Mouse (Mus musculus): ENCODE data around the gene Fermt1.

Fermt1 gene

GRCm38 (mm10) chr2:132879261-132880044 lies 66.3 kb downstream of the Fermt1 start:
- ChIA-PET CTCF (interaction anchor here in 3 of 4 experiments (0.6 to 2.8 kb wide), 6 partner anchors 24 to 1337 kb away, joined by 3 to 21 read pairs (median 6); partner anchors contain the start of gene Crls1 (in 2 of the 3)), POLR2A (interaction anchor here in 3 of 4 experiments (0.5 to 1.8 kb wide), 17 partner anchors 8 to 598 kb away, joined by 3 to 5 read pairs (median 3); partner anchors contain the start of gene Crls1 (in 2 of the 3))

- POLR2A ChIA-PET: interaction anchor here in 1 of 4 experiments (0.8 kb wide), 1 partner anchor 10 kb away, joined by 3 read pairs; no protein-coding TSS in a partner anchor
- CTCF ChIA-PET: interaction anchor here in 1 of 4 experiments (0.7 kb wide), 1 partner anchor 17 kb away, joined by 3 read pairs; no protein-coding TSS in a partner anchor
These were observed 68.7 kb downstream of the Fermt1 start for GRCm38 (mm10) chr2:132876991-132877390.

GRCm38 (mm10) chr2:132873657-132874326 lies 71.9 kb downstream of the Fermt1 start:
- POLR2A ChIA-PET: interaction anchor here in 1 of 4 experiments (0.8 kb wide), 1 partner anchor 23 kb away, joined by 3 read pairs; no protein-coding TSS in a partner anchor
- CTCF ChIA-PET: interaction anchor here in 2 of 4 experiments (1.0 to 1.3 kb wide), 2 partner anchors 30 kb away, joined by 3 read pairs; no protein-coding TSS in a partner anchor

GRCm38 (mm10) chr2:132871663-132872062 lies 74.0 kb downstream of the Fermt1 start:
- ChIA-PET CTCF (interaction anchor here in 1 of 4 experiments (1.4 kb wide), 1 partner anchor 25 kb away, joined by 6 read pairs; the partner anchor contains the start of gene Crls1), POLR2A (interaction anchor here in 2 of 4 experiments (0.6 to 2.0 kb wide), 8 partner anchors 8 to 585 kb away, joined by 3 to 6 read pairs (median 4); partner anchors contain the start of genes Crls1 (in 2 of the 2) and Lrrn4 (in 2 of the 2))

- ChIA-PET POLR2A (interaction anchor here in 1 of 4 experiments (0.7 to 2.0 kb wide), 3 partner anchors 11 to 42 kb away, joined by 3 to 6 read pairs (median 6); partner anchors contain the start of genes Crls1 and Lrrn4), CTCF (no interaction called here)
These were observed 75.4 kb downstream of the Fermt1 start for GRCm38 (mm10) chr2:132870286-132870685.

GRCm38 (mm10) chr2:132869682-132870081 lies 76.0 kb downstream of the Fermt1 start:
- CTCF ChIA-PET: no interaction called here
- POLR2A ChIA-PET: interaction anchor here in 2 of 4 experiments (1.3 to 1.6 kb wide), 3 partner anchors 11 to 23 kb away, joined by 4 to 6 read pairs (median 4); partner anchors contain the start of genes Crls1 (in 1 of the 2) and Lrrn4 (in 1 of the 2)

GRCm38 (mm10) chr2:132867521-132867920 lies 78.2 kb downstream of the Fermt1 start:
- POLR2A ChIA-PET: interaction anchor here in 2 of 4 experiments (0.5 to 1.7 kb wide), 7 partner anchors 11 to 560 kb away, joined by 3 to 7 read pairs (median 3); no protein-coding TSS in a partner anchor
- CTCF ChIA-PET: interaction anchor here in 1 of 4 experiments (1.2 kb wide), 1 partner anchor 21 kb away, joined by 6 read pairs; the partner anchor contains the start of gene Crls1

- ChIA-PET CTCF (no interaction called here), POLR2A (interaction anchor here in 1 of 4 experiments (1.2 to 1.5 kb wide), 2 partner anchors 10 to 15 kb away, joined by 3 to 7 read pairs; no protein-coding TSS in a partner anchor)
These were observed 82.4 kb downstream of the Fermt1 start for GRCm38 (mm10) chr2:132863325-132863724.

GRCm38 (mm10) chr2:132861456-132861855 lies 84.2 kb downstream of the Fermt1 start:
- POLR2A ChIA-PET: interaction anchor here in 1 of 4 experiments (0.7 to 2.0 kb wide), 3 partner anchors 10 to 82 kb away, joined by 3 to 5 read pairs (median 4); no protein-coding TSS in a partner anchor
- CTCF ChIA-PET: no interaction called here

- POLR2A ChIA-PET: interaction anchor here in 2 of 4 experiments (1.4 to 2.0 kb wide), 3 partner anchors 11 to 13 kb away, joined by 3 to 5 read pairs (median 4); no protein-coding TSS in a partner anchor
- CTCF ChIA-PET: no interaction called here
These were observed 85.3 kb downstream of the Fermt1 start for GRCm38 (mm10) chr2:132860435-132860834.

- CTCF ChIA-PET: interaction anchor here (0.6 to 2.0 kb wide), 6 partner anchors 9 to 351 kb away, joined by 3 to 13 read pairs (median 3); partner anchors contain the start of gene Crls1 (in 3 of the 4)
- POLR2A ChIA-PET: interaction anchor here in 3 of 4 experiments (0.6 to 2.6 kb wide), 12 partner anchors 8 to 279 kb away, joined by 3 to 13 read pairs (median 4); partner anchors contain the start of genes Crls1 (in 3 of the 3) and Lrrn4 (in 1 of the 3)
These were observed 89.4 kb downstream of the Fermt1 start for GRCm38 (mm10) chr2:132856333-132856732.

Measured in embryonic stem cell, embryonic (primary cell).